Mouse (Mus musculus): Measurements from ENCODE around the gene Sh2d4b. TPM values are rescaled to one million over a fixed set of nuclear protein-coding genes. Genes with fewer than 3 reads are reported as not detected.

Gene Sh2d4b
- polyA plus RNA-seq, 1 experiment from 2014 or later, result 0.74 TPM

- Histone ChIP-seq H3K9me3 (no peaks in the 10 kb centered on the region), H3K27me3 (no peaks in the 10 kb centered on the region), H3K4me2 (no peak overlapping the region), H3K27ac (no peak overlapping the region), H3K4me3 (no peak overlapping the region), H3K36me3 (peaks cover 65% of the 10 kb centered on the region), H3K4me1 (no peaks in the 10 kb centered on the region), H3K9ac (no peak overlapping the region)
- no peak for ATAC-seq (ENCODE audit: insufficient number of reproducible peaks, insufficient read depth, low FRiP score, low TSS enrichment, low read depth)
- WGBS, result 92% methylated on average over 8 of the region's 8 CpGs
These were observed 12.7 kb upstream of the Sh2d4b start for GRCm38 (mm10) chr14:40905813-40906212.

- peaks cover 32% of the 10 kb centered on the region for H3K36me3 ChIP-seq
- no peak overlapping the region for H3K9ac ChIP-seq
- no peak for ATAC-seq (ENCODE audit: insufficient number of reproducible peaks, insufficient read depth, low FRiP score, low TSS enrichment, low read depth)
- no peak overlapping the region for H3K27ac ChIP-seq
- no peaks in the 10 kb centered on the region for H3K27me3 ChIP-seq
- no peak overlapping the region for H3K4me3 ChIP-seq
- no peaks in the 10 kb centered on the region for H3K9me3 ChIP-seq
- H3K4me1 ChIP-seq, result no peaks in the 10 kb centered on the region
- 83% methylated on average over 12 of the region's 12 CpGs for WGBS
- H3K4me2 ChIP-seq, result no peak overlapping the region
These were observed 9.4 kb upstream of the Sh2d4b start for GRCm38 (mm10) chr14:40902307-40903055.

GRCm38 (mm10) chr14:40900267-40900666 is 7.2 kb upstream of the Sh2d4b start:
- no peak overlapping the region for H3K4me3 ChIP-seq
- no peaks in the 10 kb centered on the region for H3K27me3 ChIP-seq
- no peaks in the 10 kb centered on the region for H3K4me1 ChIP-seq
- H3K36me3 ChIP-seq, result peaks cover 12% of the 10 kb centered on the region; the same call in 1 of the 2 replicates
- no peaks in the 10 kb centered on the region for H3K9me3 ChIP-seq
- H3K9ac ChIP-seq, result no peak overlapping the region
- WGBS, result 47% methylated on average over 2 of the region's 2 CpGs
- ATAC-seq (ENCODE audit: insufficient number of reproducible peaks, insufficient read depth, low FRiP score, low TSS enrichment, low read depth), result no peak
- H3K27ac ChIP-seq, result no peak overlapping the region
- H3K4me2 ChIP-seq, result no peak overlapping the region

- H3K4me3 ChIP-seq, result no peak overlapping the region
- no peak for ATAC-seq (ENCODE audit: insufficient number of reproducible peaks, insufficient read depth, low FRiP score, low TSS enrichment, low read depth)
- H3K36me3 ChIP-seq, result peaks cover 4% of the 10 kb centered on the region; the same call in 1 of the 2 replicates
- no peak overlapping the region for H3K9ac ChIP-seq
- peaks cover 17% of the 10 kb centered on the region for H3K4me1 ChIP-seq
- WGBS, result 82% methylated on average over 3 of the region's 3 CpGs
- H3K9me3 ChIP-seq, result no peaks in the 10 kb centered on the region
- no peak overlapping the region for H3K4me2 ChIP-seq
- no peak overlapping the region for H3K27ac ChIP-seq
- no peaks in the 10 kb centered on the region for H3K27me3 ChIP-seq
These were observed 4.8 kb upstream of the Sh2d4b start for GRCm38 (mm10) chr14:40897916-40898315.

- 70% methylated on average over 8 of the region's 8 CpGs for WGBS
- Histone ChIP-seq H3K27ac (no peak overlapping the region), H3K4me1 (peaks cover 17% of the 10 kb centered on the region), H3K9me3 (no peaks in the 10 kb centered on the region), H3K4me2 (no peak overlapping the region), H3K9ac (no peak overlapping the region), H3K36me3 (no peaks in the 10 kb centered on the region), H3K4me3 (no peak overlapping the region), H3K27me3 (no peaks in the 10 kb centered on the region)
- no peak for ATAC-seq (ENCODE audit: insufficient number of reproducible peaks, insufficient read depth, low FRiP score, low TSS enrichment, low read depth)
These were observed 2.6 kb upstream of the Sh2d4b start for GRCm38 (mm10) chr14:40895681-40896080.

- ATAC-seq (ENCODE audit: insufficient number of reproducible peaks, insufficient read depth, low FRiP score, low TSS enrichment, low read depth), result peak; percentile 57
- peak overlapping the region; percentile 31 for H3K4me3 ChIP-seq
- 10% methylated on average over 23 of the region's 23 CpGs for WGBS
- peaks cover 17% of the 10 kb centered on the region for H3K4me1 ChIP-seq
- H3K9me3 ChIP-seq, result no peaks in the 10 kb centered on the region
- H3K4me2 ChIP-seq, result peak overlapping the region; percentile 61
- H3K9ac ChIP-seq, result 0 out of 2 replicates have a peak overlapping the region, but pooled peaks have one; percentile 52
- H3K27me3 ChIP-seq, result no peaks in the 10 kb centered on the region
- H3K27ac ChIP-seq, result peak overlapping the region; percentile 64
- no peaks in the 10 kb centered on the region for H3K36me3 ChIP-seq
These were observed 1.6 kb upstream of the Sh2d4b start for GRCm38 (mm10) chr14:40894576-40895247.

- Histone ChIP-seq H3K9ac (0 out of 2 replicates have a peak overlapping the region, but pooled peaks have one; percentile 21), H3K9me3 (no peaks in the 10 kb centered on the region), H3K27ac (peak overlapping the region; percentile 64; the same call in 1 of the 2 replicates), H3K27me3 (no peaks in the 10 kb centered on the region), H3K4me3 (peak overlapping the region; percentile 31; the same call in 1 of the 2 replicates), H3K36me3 (no peaks in the 10 kb centered on the region), H3K4me2 (peak overlapping the region; percentile 61), H3K4me1 (peaks cover 17% of the 10 kb centered on the region)
- no peak for ATAC-seq (ENCODE audit: insufficient number of reproducible peaks, insufficient read depth, low FRiP score, low TSS enrichment, low read depth)
- WGBS, result 21% methylated on average over 8 of the region's 8 CpGs
These were observed 818 bp upstream of the Sh2d4b start for GRCm38 (mm10) chr14:40893884-40894283.

GRCm38 (mm10) chr14:40892326-40892825 is 690 bp downstream of the Sh2d4b start:
- no peak for ATAC-seq (ENCODE audit: insufficient number of reproducible peaks, insufficient read depth, low FRiP score, low TSS enrichment, low read depth)
- Histone ChIP-seq H3K4me1 (peaks cover 17% of the 10 kb centered on the region), H3K9ac (no peak overlapping the region), H3K27me3 (no peaks in the 10 kb centered on the region), H3K36me3 (no peaks in the 10 kb centered on the region), H3K27ac (no peak overlapping the region), H3K4me2 (no peak overlapping the region), H3K9me3 (no peaks in the 10 kb centered on the region), H3K4me3 (no peak overlapping the region)
- WGBS, result 75% methylated on average over 7 of the region's 7 CpGs

GRCm38 (mm10) chr14:40891506-40891905 is 1.6 kb downstream of the Sh2d4b start:
- Histone ChIP-seq H3K4me1 (peaks cover 17% of the 10 kb centered on the region), H3K9me3 (no peaks in the 10 kb centered on the region), H3K9ac (no peak overlapping the region), H3K4me2 (no peak overlapping the region), H3K36me3 (no peaks in the 10 kb centered on the region), H3K4me3 (no peak overlapping the region), H3K27me3 (no peaks in the 10 kb centered on the region), H3K27ac (no peak overlapping the region)
- 91% methylated on average over 4 of the region's 4 CpGs for WGBS
- no peak for ATAC-seq (ENCODE audit: insufficient number of reproducible peaks, insufficient read depth, low FRiP score, low TSS enrichment, low read depth)

- WGBS, result 70% methylated on average over 4 of the region's 4 CpGs
- no peaks in the 10 kb centered on the region for H3K36me3 ChIP-seq
- ATAC-seq (ENCODE audit: insufficient number of reproducible peaks, insufficient read depth, low FRiP score, low TSS enrichment, low read depth), result no peak
- H3K4me2 ChIP-seq, result no peak overlapping the region
- no peaks in the 10 kb centered on the region for H3K9me3 ChIP-seq
- H3K9ac ChIP-seq, result no peak overlapping the region
- no peak overlapping the region for H3K4me3 ChIP-seq
- no peak overlapping the region for H3K27ac ChIP-seq
- peaks cover 20% of the 10 kb centered on the region for H3K4me1 ChIP-seq
- H3K27me3 ChIP-seq, result no peaks in the 10 kb centered on the region
These were observed 3.4 kb downstream of the Sh2d4b start for GRCm38 (mm10) chr14:40889704-40890103.

GRCm38 (mm10) chr14:40889181-40889580 is 3.9 kb downstream of the Sh2d4b start:
- Histone ChIP-seq H3K4me2 (no peak overlapping the region), H3K27me3 (no peaks in the 10 kb centered on the region), H3K4me1 (peaks cover 15% of the 10 kb centered on the region), H3K27ac (no peak overlapping the region), H3K4me3 (no peak overlapping the region), H3K9me3 (no peaks in the 10 kb centered on the region), H3K36me3 (no peaks in the 10 kb centered on the region), H3K9ac (no peak overlapping the region)
- WGBS, result 76% methylated on average over 2 of the region's 2 CpGs
- no peak for ATAC-seq (ENCODE audit: insufficient number of reproducible peaks, insufficient read depth, low FRiP score, low TSS enrichment, low read depth)
